Mouse (Mus musculus): Measurements from ENCODE around the gene Gsdmc4. TPM values are rescaled to one million over a fixed set of nuclear protein-coding genes. Genes with fewer than 3 reads are reported as not detected.
"Not testable (repeated sequence)": the region's sequence is repeated elsewhere in the genome, so short reads cannot be mapped to it uniquely, and the experiment has no call there.

The Gsdmc4 gene
- total and polyA plus RNA-seq, 2 experiments from 2014 or later: not detected

- 100% methylated on average over 1 of the region's 1 CpGs for WGBS
- no peak for ATAC-seq (ENCODE audit: insufficient read depth, low read depth)
- Histone ChIP-seq H3K4me3 (ENCODE audit: low read depth, low read length) (no peak overlapping the region), H3K4me2 (ENCODE audit: low read depth, low read length) (no peak overlapping the region), H3K27me3 (ENCODE audit: control insufficient read depth, insufficient read depth, low read length) (no peaks in the 10 kb centered on the region), H3K27ac (ENCODE audit: low read depth) (no peak overlapping the region), H3K9ac (replicated peaks; ENCODE audit: low read depth, low read length) (no peak overlapping the region), H3K36me3 (replicated peaks; ENCODE audit: control insufficient read depth, insufficient read depth, low read length) (peaks cover 38% of the 10 kb centered on the region), H3K4me1 (ENCODE audit: control insufficient read depth, insufficient read depth) (no peaks in the 10 kb centered on the region), H3K9me3 (replicated peaks; ENCODE audit: control insufficient read depth, low read length) (no peaks in the 10 kb centered on the region)
- DNase-seq (ENCODE audit: low spot score): no peak
- TF ChIP-seq EP300 (IDR thresholded peaks at IDR 0.05; ENCODE audit: low read depth) (no peak), CTCF (IDR thresholded peaks at IDR 0.05; ENCODE audit: low read depth) (no peak)
Observed at GRCm38 (mm10) chr15:63931404-63931803, 19.3 kb upstream of the Gsdmc4 start.

GRCm38 (mm10) chr15:63930107-63931041 lies 18.3 kb upstream of the Gsdmc4 start:
- Histone ChIP-seq H3K4me1 (ENCODE audit: control insufficient read depth, insufficient read depth) (no peaks in the 10 kb centered on the region), H3K9me3 (replicated peaks; ENCODE audit: control insufficient read depth, low read length) (no peaks in the 10 kb centered on the region), H3K36me3 (replicated peaks; ENCODE audit: control insufficient read depth, insufficient read depth, low read length) (peaks cover 38% of the 10 kb centered on the region), H3K27me3 (ENCODE audit: control insufficient read depth, insufficient read depth, low read length) (no peaks in the 10 kb centered on the region), H3K27ac (ENCODE audit: low read depth) (no peak overlapping the region), H3K4me2 (ENCODE audit: low read depth, low read length) (no peak overlapping the region), H3K4me3 (ENCODE audit: low read depth, low read length) (no peak overlapping the region), H3K9ac (replicated peaks; ENCODE audit: low read depth, low read length) (no peak overlapping the region)
- WGBS: 74% methylated on average over 18 of the region's 18 CpGs
- DNase-seq (ENCODE audit: low spot score): no peak
- no peak for ATAC-seq (ENCODE audit: insufficient read depth, low read depth)
- TF ChIP-seq EP300 (IDR thresholded peaks at IDR 0.05; ENCODE audit: low read depth) (no peak), CTCF (IDR thresholded peaks at IDR 0.05; ENCODE audit: low read depth) (no peak)

GRCm38 (mm10) chr15:63926201-63926600 lies 14.1 kb upstream of the Gsdmc4 start:
- no peak overlapping the region for H3K4me2 ChIP-seq (ENCODE audit: low read depth, low read length)
- no peak for DNase-seq (ENCODE audit: low spot score)
- H3K4me1 ChIP-seq (ENCODE audit: control insufficient read depth, insufficient read depth): no peaks in the 10 kb centered on the region
- H3K36me3 ChIP-seq (replicated peaks; ENCODE audit: control insufficient read depth, insufficient read depth, low read length): peaks cover 17% of the 10 kb centered on the region
- no peak for ATAC-seq (ENCODE audit: insufficient read depth, low read depth)
- no peaks in the 10 kb centered on the region for H3K9me3 ChIP-seq (replicated peaks; ENCODE audit: control insufficient read depth, low read length)
- no peak overlapping the region for H3K27ac ChIP-seq (ENCODE audit: low read depth)
- no peak overlapping the region for H3K9ac ChIP-seq (replicated peaks; ENCODE audit: low read depth, low read length)
- no peak overlapping the region for H3K4me3 ChIP-seq (ENCODE audit: low read depth, low read length)
- H3K27me3 ChIP-seq (ENCODE audit: control insufficient read depth, insufficient read depth, low read length): no peaks in the 10 kb centered on the region
- TF ChIP-seq EP300 (IDR thresholded peaks at IDR 0.05; ENCODE audit: low read depth): no peak
- TF ChIP-seq CTCF (IDR thresholded peaks at IDR 0.05; ENCODE audit: low read depth): no peak
- 71% methylated on average over 3 of the region's 3 CpGs for WGBS

GRCm38 (mm10) chr15:63924484-63924883 lies 12.4 kb upstream of the Gsdmc4 start:
- ATAC-seq (ENCODE audit: insufficient read depth, low read depth): no peak
- no peaks in the 10 kb centered on the region for H3K27me3 ChIP-seq (ENCODE audit: control insufficient read depth, insufficient read depth, low read length)
- H3K9me3 ChIP-seq (replicated peaks; ENCODE audit: control insufficient read depth, low read length): no peaks in the 10 kb centered on the region
- no peaks in the 10 kb centered on the region for H3K4me1 ChIP-seq (ENCODE audit: control insufficient read depth, insufficient read depth)
- no peak for TF ChIP-seq CTCF (IDR thresholded peaks at IDR 0.05; ENCODE audit: low read depth)
- TF ChIP-seq EP300 (IDR thresholded peaks at IDR 0.05; ENCODE audit: low read depth): no peak
- H3K4me3 ChIP-seq (ENCODE audit: low read depth, low read length): no peak overlapping the region
- H3K4me2 ChIP-seq (ENCODE audit: low read depth, low read length): no peak overlapping the region
- peaks cover 6% of the 10 kb centered on the region; the same call in 1 of the 2 replicates for H3K36me3 ChIP-seq (replicated peaks; ENCODE audit: control insufficient read depth, insufficient read depth, low read length)
- no peak overlapping the region for H3K27ac ChIP-seq (ENCODE audit: low read depth)
- no peak for DNase-seq (ENCODE audit: low spot score)
- WGBS: 67% methylated on average over 1 of the region's 1 CpGs
- H3K9ac ChIP-seq (replicated peaks; ENCODE audit: low read depth, low read length): no peak overlapping the region

- H3K4me1 ChIP-seq (ENCODE audit: control insufficient read depth, insufficient read depth); H3K4me3 ChIP-seq (ENCODE audit: low read depth, low read length); H3K27me3 ChIP-seq (ENCODE audit: control insufficient read depth, insufficient read depth, low read length); ATAC-seq (ENCODE audit: insufficient read depth, low read depth); H3K27ac ChIP-seq (ENCODE audit: low read depth); H3K9me3 ChIP-seq (replicated peaks; ENCODE audit: control insufficient read depth, low read length); H3K9ac ChIP-seq (replicated peaks; ENCODE audit: low read depth, low read length); H3K4me2 ChIP-seq (ENCODE audit: low read depth, low read length); DNase-seq (ENCODE audit: low spot score); H3K36me3 ChIP-seq (replicated peaks; ENCODE audit: control insufficient read depth, insufficient read depth, low read length): not testable (repeated sequence)
- no CpG with 5 or more reads among the region's 5 CpGs for WGBS
Observed at GRCm38 (mm10) chr15:63921618-63922017, 9.5 kb upstream of the Gsdmc4 start.

- DNase-seq (ENCODE audit: low spot score); H3K9ac ChIP-seq (replicated peaks; ENCODE audit: low read depth, low read length): not testable (repeated sequence)
- WGBS: 66% methylated on average over 1 of the region's 2 CpGs
Observed at GRCm38 (mm10) chr15:63919728-63920127, 7.6 kb upstream of the Gsdmc4 start.

GRCm38 (mm10) chr15:63916584-63916983 lies 4.5 kb upstream of the Gsdmc4 start:
- H3K27me3 ChIP-seq (ENCODE audit: control insufficient read depth, insufficient read depth, low read length); H3K9me3 ChIP-seq (replicated peaks; ENCODE audit: control insufficient read depth, low read length); H3K9ac ChIP-seq (replicated peaks; ENCODE audit: low read depth, low read length); H3K4me2 ChIP-seq (ENCODE audit: low read depth, low read length); DNase-seq (ENCODE audit: low spot score); H3K36me3 ChIP-seq (replicated peaks; ENCODE audit: control insufficient read depth, insufficient read depth, low read length); H3K4me1 ChIP-seq (ENCODE audit: control insufficient read depth, insufficient read depth); H3K27ac ChIP-seq (ENCODE audit: low read depth); H3K4me3 ChIP-seq (ENCODE audit: low read depth, low read length); ATAC-seq (ENCODE audit: insufficient read depth, low read depth): not testable (repeated sequence)
- 88% methylated on average over 3 of the region's 4 CpGs for WGBS

More at GRCm38 (mm10) chr15:63919728-63920127, 7.6 kb upstream of the Gsdmc4 start:
- not testable (repeated sequence) for ATAC-seq (ENCODE audit: insufficient read depth, low read depth); H3K36me3 ChIP-seq (replicated peaks; ENCODE audit: control insufficient read depth, insufficient read depth, low read length); H3K27ac ChIP-seq (ENCODE audit: low read depth); H3K9me3 ChIP-seq (replicated peaks; ENCODE audit: control insufficient read depth, low read length); H3K4me3 ChIP-seq (ENCODE audit: low read depth, low read length); H3K4me2 ChIP-seq (ENCODE audit: low read depth, low read length); H3K4me1 ChIP-seq (ENCODE audit: control insufficient read depth, insufficient read depth); H3K27me3 ChIP-seq (ENCODE audit: control insufficient read depth, insufficient read depth, low read length)

- H3K9me3 ChIP-seq (replicated peaks; ENCODE audit: control insufficient read depth, low read length); H3K4me2 ChIP-seq (ENCODE audit: low read depth, low read length); H3K27ac ChIP-seq (ENCODE audit: low read depth); H3K27me3 ChIP-seq (ENCODE audit: control insufficient read depth, insufficient read depth, low read length); H3K9ac ChIP-seq (replicated peaks; ENCODE audit: low read depth, low read length); H3K4me3 ChIP-seq (ENCODE audit: low read depth, low read length); DNase-seq (ENCODE audit: low spot score); H3K4me1 ChIP-seq (ENCODE audit: control insufficient read depth, insufficient read depth); H3K36me3 ChIP-seq (replicated peaks; ENCODE audit: control insufficient read depth, insufficient read depth, low read length); ATAC-seq (ENCODE audit: insufficient read depth, low read depth): not testable (repeated sequence)
Observed at GRCm38 (mm10) chr15:63909896-63910295, 2.2 kb downstream of the Gsdmc4 start.
